Mouse (Mus musculus): ENCODE data around the gene 5730480H06Rik. TPM values are rescaled to one million over a fixed set of nuclear protein-coding genes. Genes with fewer than 3 reads are reported as not detected.
A peak's percentile ranks its signal among the peaks of the same experiment; 100 is the strongest.

The 5730480H06Rik gene
- 16.1 and 17.8 TPM in 2 replicates for polyA plus RNA-seq (2015; fragmentation: Nextera tagmentation; extraction: Ambion mirVana)

- Histone ChIP-seq H3K27me3 (ENCODE audit: control insufficient read depth, insufficient read depth, low read depth, low read length) (no peaks in the 10 kb centered on the region), H3K4me3 (ENCODE audit: low read depth, low read length) (no peak within 1 kb of the TSS), H3K4me1 (ENCODE audit: control insufficient read depth, insufficient read depth, low read length) (no peaks in the 10 kb centered on the region), H3K27ac (ENCODE audit: low read length) (no peak within 1 kb of the TSS), H3K9me3 (replicated peaks; ENCODE audit: control insufficient read depth, low read length, poor library complexity, severe bottlenecking) (no peaks in the 10 kb centered on the region), H3K36me3 (ENCODE audit: control insufficient read depth, insufficient read depth, low read length) (no peaks in the 10 kb centered on the region), H3K9ac (ENCODE audit: low read depth, low read length) (no peak within 1 kb of the TSS), H3K4me2 (ENCODE audit: low read length) (no peak within 1 kb of the TSS)
- WGBS = 97% methylated on average over 8 of the region's 8 CpGs
- no peak for ATAC-seq
These were observed at the start of gene 5730480H06Rik for GRCm38 (mm10) chr5:48327652-48328051. TSS of gene 5730480H06Rik (plus strand) at chr5:48327952.

GRCm38 (mm10) chr5:48301186-48301585 lies 26.6 kb upstream of the 5730480H06Rik start:
- 96% methylated on average over 3 of the region's 3 CpGs for WGBS
- H3K4me3 ChIP-seq (ENCODE audit: low read depth, low read length) = no peak overlapping the region
- no peak for ATAC-seq
- no peak overlapping the region for H3K4me2 ChIP-seq (ENCODE audit: low read length)
- H3K4me1 ChIP-seq (ENCODE audit: control insufficient read depth, insufficient read depth, low read length) = no peaks in the 10 kb centered on the region
- peaks cover 13% of the 10 kb centered on the region for H3K36me3 ChIP-seq (ENCODE audit: control insufficient read depth, insufficient read depth, low read length)
- H3K9ac ChIP-seq (ENCODE audit: low read depth, low read length) = no peak overlapping the region
- H3K9me3 ChIP-seq (replicated peaks; ENCODE audit: control insufficient read depth, low read length, poor library complexity, severe bottlenecking) = no peaks in the 10 kb centered on the region
- H3K27me3 ChIP-seq (ENCODE audit: control insufficient read depth, insufficient read depth, low read depth, low read length) = no peaks in the 10 kb centered on the region
- no peak overlapping the region for H3K27ac ChIP-seq (ENCODE audit: low read length)

GRCm38 (mm10) chr5:48315057-48315602 lies 12.6 kb upstream of the 5730480H06Rik start:
- H3K36me3 ChIP-seq (ENCODE audit: control insufficient read depth, insufficient read depth, low read length) = no peaks in the 10 kb centered on the region
- no peak overlapping the region for H3K27ac ChIP-seq (ENCODE audit: low read length)
- no peak overlapping the region for H3K4me2 ChIP-seq (ENCODE audit: low read length)
- H3K4me1 ChIP-seq (ENCODE audit: control insufficient read depth, insufficient read depth, low read length) = no peaks in the 10 kb centered on the region
- no peaks in the 10 kb centered on the region for H3K9me3 ChIP-seq (replicated peaks; ENCODE audit: control insufficient read depth, low read length, poor library complexity, severe bottlenecking)
- no peak for ATAC-seq
- no peaks in the 10 kb centered on the region for H3K27me3 ChIP-seq (ENCODE audit: control insufficient read depth, insufficient read depth, low read depth, low read length)
- H3K9ac ChIP-seq (ENCODE audit: low read depth, low read length) = no peak overlapping the region
- H3K4me3 ChIP-seq (ENCODE audit: low read depth, low read length) = no peak overlapping the region
- 85% methylated on average over 6 of the region's 6 CpGs for WGBS

- no peaks in the 10 kb centered on the region for H3K9me3 ChIP-seq (replicated peaks; ENCODE audit: control insufficient read depth, low read length, poor library complexity, severe bottlenecking)
- WGBS = 68% methylated on average over 4 of the region's 4 CpGs
- H3K4me1 ChIP-seq (ENCODE audit: control insufficient read depth, insufficient read depth, low read length) = no peaks in the 10 kb centered on the region
- H3K4me3 ChIP-seq (ENCODE audit: low read depth, low read length) = no peak overlapping the region
- H3K9ac ChIP-seq (ENCODE audit: low read depth, low read length) = no peak overlapping the region
- no peak for ATAC-seq
- H3K27ac ChIP-seq (ENCODE audit: low read length) = no peak overlapping the region
- H3K36me3 ChIP-seq (ENCODE audit: control insufficient read depth, insufficient read depth, low read length) = no peaks in the 10 kb centered on the region
- H3K4me2 ChIP-seq (ENCODE audit: low read length) = no peak overlapping the region
- no peaks in the 10 kb centered on the region for H3K27me3 ChIP-seq (ENCODE audit: control insufficient read depth, insufficient read depth, low read depth, low read length)
These were observed 7.2 kb upstream of the 5730480H06Rik start for GRCm38 (mm10) chr5:48320597-48320996.

GRCm38 (mm10) chr5:48326221-48326620 lies 1.5 kb upstream of the 5730480H06Rik start:
- Histone ChIP-seq H3K27me3 (ENCODE audit: control insufficient read depth, insufficient read depth, low read depth, low read length) (no peaks in the 10 kb centered on the region), H3K4me1 (ENCODE audit: control insufficient read depth, insufficient read depth, low read length) (no peaks in the 10 kb centered on the region), H3K4me2 (ENCODE audit: low read length) (no peak overlapping the region), H3K27ac (ENCODE audit: low read length) (no peak overlapping the region), H3K4me3 (ENCODE audit: low read depth, low read length) (no peak overlapping the region), H3K9me3 (replicated peaks; ENCODE audit: control insufficient read depth, low read length, poor library complexity, severe bottlenecking) (no peaks in the 10 kb centered on the region), H3K9ac (ENCODE audit: low read depth, low read length) (no peak overlapping the region), H3K36me3 (ENCODE audit: control insufficient read depth, insufficient read depth, low read length) (no peaks in the 10 kb centered on the region)
- no peak for ATAC-seq

- WGBS = 96% methylated on average over 2 of the region's 2 CpGs
- Histone ChIP-seq H3K4me1 (ENCODE audit: control insufficient read depth, insufficient read depth, low read length) (peaks cover 2% of the 10 kb centered on the region), H3K27me3 (ENCODE audit: control insufficient read depth, insufficient read depth, low read depth, low read length) (no peaks in the 10 kb centered on the region), H3K4me2 (ENCODE audit: low read length) (no peak overlapping the region), H3K4me3 (ENCODE audit: low read depth, low read length) (no peak overlapping the region), H3K27ac (ENCODE audit: low read length) (no peak overlapping the region), H3K9me3 (replicated peaks; ENCODE audit: control insufficient read depth, low read length, poor library complexity, severe bottlenecking) (no peaks in the 10 kb centered on the region), H3K36me3 (ENCODE audit: control insufficient read depth, insufficient read depth, low read length) (no peaks in the 10 kb centered on the region), H3K9ac (ENCODE audit: low read depth, low read length) (no peak overlapping the region)
- no peak for ATAC-seq
These were observed 2.0 kb downstream of the 5730480H06Rik start for GRCm38 (mm10) chr5:48329751-48330150.

- H3K9me3 ChIP-seq (replicated peaks; ENCODE audit: control insufficient read depth, low read length, poor library complexity, severe bottlenecking) = no peaks in the 10 kb centered on the region
- H3K4me2 ChIP-seq (ENCODE audit: low read length) = no peak overlapping the region
- WGBS = 84% methylated on average over 2 of the region's 2 CpGs
- H3K27me3 ChIP-seq (ENCODE audit: control insufficient read depth, insufficient read depth, low read depth, low read length) = no peaks in the 10 kb centered on the region
- ATAC-seq = no peak
- no peak overlapping the region for H3K9ac ChIP-seq (ENCODE audit: low read depth, low read length)
- no peak overlapping the region for H3K27ac ChIP-seq (ENCODE audit: low read length)
- no peaks in the 10 kb centered on the region for H3K36me3 ChIP-seq (ENCODE audit: control insufficient read depth, insufficient read depth, low read length)
- no peak overlapping the region for H3K4me3 ChIP-seq (ENCODE audit: low read depth, low read length)
- peaks cover 2% of the 10 kb centered on the region for H3K4me1 ChIP-seq (ENCODE audit: control insufficient read depth, insufficient read depth, low read length)
These were observed 3.1 kb downstream of the 5730480H06Rik start for GRCm38 (mm10) chr5:48330817-48331216.

GRCm38 (mm10) chr5:48331441-48331840 lies 3.7 kb downstream of the 5730480H06Rik start:
- WGBS = 84% methylated on average over 5 of the region's 5 CpGs
- Histone ChIP-seq H3K27me3 (ENCODE audit: control insufficient read depth, insufficient read depth, low read depth, low read length) (no peaks in the 10 kb centered on the region), H3K4me2 (ENCODE audit: low read length) (no peak overlapping the region), H3K9ac (ENCODE audit: low read depth, low read length) (no peak overlapping the region), H3K36me3 (ENCODE audit: control insufficient read depth, insufficient read depth, low read length) (no peaks in the 10 kb centered on the region), H3K27ac (ENCODE audit: low read length) (no peak overlapping the region), H3K9me3 (replicated peaks; ENCODE audit: control insufficient read depth, low read length, poor library complexity, severe bottlenecking) (no peaks in the 10 kb centered on the region), H3K4me3 (ENCODE audit: low read depth, low read length) (no peak overlapping the region), H3K4me1 (ENCODE audit: control insufficient read depth, insufficient read depth, low read length) (peaks cover 2% of the 10 kb centered on the region)
- ATAC-seq = no peak

GRCm38 (mm10) chr5:48333407-48333806 lies 5.7 kb downstream of the 5730480H06Rik start:
- no peak overlapping the region for H3K27ac ChIP-seq (ENCODE audit: low read length)
- WGBS = 86% methylated on average over 3 of the region's 3 CpGs
- H3K4me2 ChIP-seq (ENCODE audit: low read length) = no peak overlapping the region
- peaks cover 2% of the 10 kb centered on the region for H3K4me1 ChIP-seq (ENCODE audit: control insufficient read depth, insufficient read depth, low read length)
- no peaks in the 10 kb centered on the region for H3K36me3 ChIP-seq (ENCODE audit: control insufficient read depth, insufficient read depth, low read length)
- no peak overlapping the region for H3K4me3 ChIP-seq (ENCODE audit: low read depth, low read length)
- H3K27me3 ChIP-seq (ENCODE audit: control insufficient read depth, insufficient read depth, low read depth, low read length) = no peaks in the 10 kb centered on the region
- 0 out of 2 replicates have a peak, but pooled peaks have one; percentile 36 for ATAC-seq
- no peak overlapping the region for H3K9ac ChIP-seq (ENCODE audit: low read depth, low read length)
- H3K9me3 ChIP-seq (replicated peaks; ENCODE audit: control insufficient read depth, low read length, poor library complexity, severe bottlenecking) = no peaks in the 10 kb centered on the region
